Mouse (Mus musculus) erythroblast, adult 5-6 weeks (primary cell): ENCODE data around the gene Cst11. TPM values are rescaled to one million over a fixed set of nuclear protein-coding genes. Genes with fewer than 3 reads are reported as not detected.
A peak's percentile ranks its signal among the peaks of the same experiment; 100 is the strongest.
"Not testable (repeated sequence)": the region's sequence is repeated elsewhere in the genome, so short reads cannot be mapped to it uniquely, and the experiment has no call there.

Source experiments
- ATAC-seq: replicated peaks from 2 replicates; pipeline ENCODE4 v1.8.0; 2016; ENCODE audit warnings: moderate number of reproducible peaks, mild to moderate bottlenecking, moderate TSS enrichment, inconsistent platforms; ENCODE audit not compliant: poor library complexity, low FRiP score, severe bottlenecking
- total RNA-seq, 2 experiments: library from RNA; stranded (forward) in 1 of 2; stranded (reverse) in 1 of 2; fragments of 150-400 nt in 1 of 2; fragments of 200-764, 138-1000 nt in 1 of 2; gene quantifications; 2 replicates each; pipeline versions ENCODE4 v1.2.3 to v1.2.4; 2015 to 2017; ENCODE audit warnings: low replicate concordance in 2 of 2

Gene Cst11
- total RNA-seq (2015; ENCODE audit: low replicate concordance) (not detected in 2 replicates), total RNA-seq (2017; ENCODE audit: low replicate concordance) (not detected in 2 replicates)

DNA sequence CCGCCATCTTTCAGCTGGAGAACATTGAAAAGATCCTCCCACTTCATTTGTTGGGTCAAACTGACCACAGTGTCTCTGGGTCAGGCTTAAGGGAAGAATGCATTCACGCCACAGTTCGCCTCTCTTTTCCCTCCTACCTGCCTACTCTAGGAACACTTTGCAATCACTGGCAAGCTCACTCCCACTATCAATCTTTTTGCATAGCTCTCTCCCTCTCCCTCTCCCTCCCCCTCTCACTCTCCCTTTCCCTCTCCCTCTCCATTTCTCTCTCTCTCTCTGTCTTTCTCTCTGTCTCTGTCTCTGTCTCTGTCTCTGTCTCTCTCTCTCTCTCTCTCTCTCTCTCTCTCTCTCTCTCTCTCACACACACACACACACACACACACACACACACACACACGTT is at the start of gene Cst11:
Gene Cst11 (minus strand): TSS at position 101 of the 400 bp plus-strand sequence.
- ATAC-seq, result not testable (repeated sequence)

GRCm38 (mm10) chr2:148819909-148820308 is 48.6 kb upstream of the Cst11 start, which contains the start of gene Cst13:
Gene Cst13, plus strand, starts transcription at chr2:148820081.
- ATAC-seq, result no peak

- ATAC-seq, result no peak
Measured at GRCm38 (mm10) chr2:148806696-148807095, 35.4 kb upstream of the Cst11 start.

DNA sequence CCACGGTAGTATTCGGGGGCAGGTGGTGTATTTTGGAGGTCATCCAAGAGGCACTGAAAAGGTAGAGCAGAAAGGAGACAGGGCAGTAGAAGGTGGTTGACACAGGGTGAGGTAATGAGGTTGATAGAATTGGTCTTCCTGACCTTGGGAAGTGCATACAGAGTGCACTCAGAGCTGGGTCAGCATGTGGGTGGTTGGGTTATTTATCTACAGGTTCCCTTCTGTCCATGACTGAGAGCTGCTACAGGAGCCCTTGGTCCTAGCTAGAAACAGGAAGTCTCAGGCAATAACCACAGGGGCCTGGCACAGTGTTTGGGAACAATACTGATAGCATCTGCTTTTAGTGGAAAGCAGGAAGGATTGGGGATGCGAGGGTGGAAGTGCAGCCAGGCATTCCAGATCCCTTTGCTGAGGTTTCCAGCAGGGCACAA is 30.2 kb upstream of the Cst11 start:
- ATAC-seq, result no peak

DNA sequence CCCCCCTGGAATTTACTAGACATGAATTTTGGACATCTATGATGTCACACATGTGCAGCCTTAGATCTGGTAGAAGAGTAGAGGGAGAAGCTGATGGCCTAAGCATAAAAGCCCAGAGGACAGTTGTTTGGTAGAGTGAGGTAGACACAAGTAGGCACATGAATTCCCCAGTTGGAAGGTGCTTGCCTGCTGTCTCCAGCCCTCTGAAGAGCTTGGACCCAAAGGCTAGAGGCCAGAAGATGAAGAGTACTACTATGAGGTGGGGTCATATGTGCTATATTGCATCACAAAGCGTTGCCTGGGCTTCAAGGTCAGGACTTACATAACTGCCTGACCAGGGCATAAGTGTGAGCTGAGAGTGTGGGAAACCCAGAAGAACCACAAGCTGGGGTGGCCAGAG is 27.2 kb upstream of the Cst11 start, which contains the start of gene Cst8:
Gene Cst8 (plus strand): TSS at position 301 of the 400 bp plus-strand sequence.
- no peak for ATAC-seq

DNA sequence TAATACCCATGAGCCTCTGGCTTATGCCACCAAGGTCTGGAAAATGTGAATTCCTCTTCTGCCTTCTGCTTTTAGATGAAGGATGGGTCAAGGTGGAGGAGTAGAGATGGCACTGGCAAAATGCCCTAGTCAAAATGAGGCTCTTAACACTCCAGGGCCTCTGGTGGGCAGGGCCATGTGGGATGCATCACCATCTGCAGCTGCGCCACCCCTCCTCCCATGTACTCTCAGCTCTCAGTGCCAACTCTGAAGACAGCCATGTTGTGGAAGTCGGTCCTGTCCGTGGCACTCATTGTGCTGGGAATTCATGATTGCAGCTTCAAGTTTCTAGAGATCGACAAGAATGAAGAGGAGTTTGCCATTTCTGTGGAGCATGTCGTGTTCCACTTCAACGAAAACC is 17.8 kb upstream of the Cst11 start, which contains the start of gene Cst12:
Gene Cst12 (plus strand): TSS at position 220 of the 400 bp plus-strand sequence.
- ATAC-seq, result no peak

DNA sequence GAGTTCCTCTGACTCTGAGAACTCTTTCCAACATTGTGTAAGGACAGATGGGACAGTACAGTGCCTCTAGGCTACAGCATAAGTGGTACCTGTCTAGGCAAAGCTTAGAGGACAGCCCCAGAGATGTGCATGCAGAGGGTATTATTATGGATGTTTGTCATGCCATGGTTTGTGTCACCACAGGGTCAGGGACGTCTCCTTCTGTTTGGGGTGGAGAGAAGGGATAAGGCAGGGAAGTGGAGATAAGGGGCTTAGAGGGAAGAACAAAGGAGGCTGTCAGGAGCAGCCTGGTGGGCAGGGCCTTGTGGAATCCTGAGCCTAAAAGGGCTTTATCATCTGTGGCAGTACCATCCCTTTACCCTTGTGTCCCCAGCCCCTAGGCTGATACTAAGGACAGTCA is 10.4 kb upstream of the Cst11 start, which contains the start of gene 8030411F24Rik:
Gene 8030411F24Rik (plus strand): TSS at position 301 of the 400 bp plus-strand sequence.
- ATAC-seq, result no peak

DNA sequence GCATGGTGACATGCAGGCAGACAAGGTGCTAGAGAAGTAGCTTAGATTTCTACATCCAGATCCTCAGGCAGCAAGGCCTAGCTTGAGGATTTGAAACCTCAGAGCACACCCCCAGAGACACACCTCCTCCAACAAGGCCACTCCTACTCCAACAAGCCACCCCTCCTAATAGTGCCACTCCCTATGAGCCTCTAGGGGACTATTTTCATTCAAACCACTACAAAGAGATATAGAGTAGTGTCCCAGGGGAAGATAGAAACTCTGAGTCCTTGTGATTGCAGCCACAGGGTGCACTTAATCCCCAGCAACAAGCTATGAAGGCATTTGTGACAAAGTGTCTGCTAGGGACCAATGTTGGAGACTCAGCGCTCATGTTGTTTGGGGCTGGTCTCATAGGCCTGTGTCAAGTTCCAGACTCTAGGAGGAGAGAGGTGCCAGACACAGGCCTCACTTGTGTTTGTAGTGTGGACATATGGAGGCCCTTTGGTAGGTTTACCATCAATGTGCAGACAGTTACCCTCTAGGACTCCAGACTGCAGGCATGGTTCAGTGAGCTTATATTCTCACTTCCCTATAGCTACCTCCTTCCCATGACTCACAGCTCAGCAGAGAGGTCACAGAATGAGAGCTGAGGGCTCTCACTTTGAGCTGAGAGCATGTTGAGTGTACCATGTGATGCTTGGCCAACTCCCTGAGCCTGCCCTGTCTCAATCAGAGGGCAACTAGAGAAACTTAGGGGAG is 7.5 kb downstream of the Cst11 start:
- no peak for ATAC-seq

GRCm38 (mm10) chr2:148754310-148754846 is 16.9 kb downstream of the Cst11 start:
- ATAC-seq, result no peak

GRCm38 (mm10) chr2:148751893-148752813 is 19.1 kb downstream of the Cst11 start:
- ATAC-seq, result peak; percentile 90

- no peak for ATAC-seq
Measured at GRCm38 (mm10) chr2:148750058-148750457, 21.2 kb downstream of the Cst11 start, which contains the start of gene Cstl1. Gene Cstl1, plus strand, starts transcription at chr2:148750358.

GRCm38 (mm10) chr2:148743846-148744407 is 27.4 kb downstream of the Cst11 start:
- no peak for ATAC-seq

GRCm38 (mm10) chr2:148743001-148743400 is 28.3 kb downstream of the Cst11 start:
- no peak for ATAC-seq

DNA sequence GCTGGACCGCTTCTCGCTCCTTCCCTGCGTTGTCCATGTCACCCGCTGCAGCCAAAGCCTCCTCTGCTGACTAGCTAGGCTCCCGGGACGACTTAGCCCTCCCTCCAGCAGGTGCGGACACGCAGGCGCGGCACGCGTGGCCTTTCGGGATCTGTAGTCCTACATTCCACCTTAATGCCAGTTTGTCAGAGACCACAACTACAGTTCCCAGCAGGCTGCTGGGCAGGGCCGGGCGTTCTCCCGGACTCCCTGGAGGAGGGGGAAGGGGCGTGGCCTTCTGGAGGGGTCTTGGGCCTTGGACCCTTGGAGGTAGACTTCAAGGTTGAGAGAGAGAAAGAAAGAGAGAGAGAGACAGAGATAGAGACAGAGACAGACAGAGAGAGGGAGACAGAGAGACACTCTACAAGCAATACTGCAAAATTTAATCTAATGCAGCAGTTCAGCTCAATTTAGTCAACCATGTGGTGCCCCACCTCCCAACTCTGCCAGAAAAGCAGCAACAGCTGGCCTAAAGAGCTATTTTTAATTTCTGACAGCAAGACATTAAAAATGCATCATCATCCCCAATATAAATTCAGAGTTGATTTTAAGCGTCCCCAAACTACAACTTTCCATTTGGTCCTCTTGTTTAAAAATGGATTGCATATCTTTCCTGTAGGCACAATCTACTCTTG is 38.8 kb downstream of the Cst11 start, which contains the start of gene Napb:
Gene Napb (minus strand): TSS at position 141 of the 674 bp plus-strand sequence.
- 0 out of 2 replicates have a peak, but pooled peaks have one; percentile 49 for ATAC-seq

DNA sequence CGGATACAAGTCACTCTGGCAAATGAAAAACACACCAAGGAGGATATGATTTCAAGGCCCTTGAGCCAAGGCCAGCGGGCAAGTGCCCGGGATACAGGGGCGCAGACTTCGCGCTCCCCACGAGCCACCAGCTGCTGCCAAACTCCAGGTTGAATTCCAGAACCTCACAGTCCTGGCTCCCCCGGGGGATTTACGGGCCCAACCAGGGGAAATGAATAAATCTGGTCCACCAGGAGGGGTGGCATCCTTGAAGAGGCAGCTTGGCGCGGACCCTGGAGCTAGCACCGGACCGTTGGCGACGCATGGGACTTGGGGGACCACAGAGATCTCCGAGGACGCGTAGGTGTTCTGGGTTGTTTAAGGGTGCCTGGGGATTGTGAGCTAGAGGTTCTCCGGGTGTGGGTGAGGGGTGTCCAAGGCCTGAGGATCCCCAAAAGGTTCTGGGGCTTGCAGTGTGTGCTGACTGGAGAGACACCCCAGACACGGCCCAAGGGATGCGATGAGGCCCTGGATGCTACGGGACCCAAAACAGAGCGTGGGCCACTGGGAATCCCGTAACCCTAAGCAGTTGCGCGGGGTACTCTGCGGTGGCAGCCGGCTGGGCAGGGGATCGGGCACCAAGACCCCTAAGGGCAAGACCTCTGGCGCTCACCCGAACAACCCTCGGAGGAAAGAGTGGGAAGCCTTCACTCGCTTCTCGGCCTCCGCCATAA is 39.5 kb downstream of the Cst11 start:
- ATAC-seq, result no peak

DNA sequence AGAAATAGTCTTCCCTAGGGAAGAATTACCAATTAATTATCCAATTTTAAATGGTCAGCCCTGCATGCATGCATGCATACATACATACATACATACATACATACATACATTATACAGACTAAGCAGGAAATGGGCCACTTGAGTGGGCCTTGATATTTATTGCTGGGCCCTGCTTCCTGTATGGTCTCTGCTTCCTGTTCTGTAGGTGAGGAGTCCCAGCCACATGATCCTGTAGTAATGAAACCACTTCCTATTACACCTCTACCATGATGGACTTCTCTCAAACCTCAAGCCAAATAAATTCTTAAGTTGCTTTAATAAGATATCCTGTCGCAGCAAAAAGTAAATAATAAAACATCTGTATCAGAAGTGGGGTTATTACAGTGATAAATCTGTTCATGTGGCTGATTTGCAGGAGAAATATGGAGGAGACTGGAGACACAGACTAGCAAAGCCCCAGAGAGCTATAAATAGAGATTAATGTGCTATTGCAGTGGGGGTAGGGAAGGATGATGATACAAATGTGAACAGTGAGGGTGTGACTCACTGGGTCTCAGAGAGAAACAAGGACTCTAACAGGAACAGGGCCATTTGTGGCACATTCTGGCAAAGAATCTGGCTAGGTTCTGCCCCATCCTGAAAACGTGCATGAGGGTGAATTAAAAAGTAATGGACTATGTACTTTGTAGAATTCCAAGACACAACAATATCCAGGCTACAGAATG is 51.9 kb downstream of the Cst11 start:
- no peak for ATAC-seq
